26 mouse cellular contexts compared by ENCODE assay signal in genomic region chr2:128249607-128250006, GRCm38 (mm10).
"Had no signal": no experiment of that assay in that cellular context is flagged by ENCODE, and none has a peak within 500 bp of the region (broad histone marks: within the 10 kb centered on the region; RNA-seq: fewer than 3 reads in every experiment).

No protein-coding gene starts in this region.

- H3K4me3 ChIP-seq: heart, embryonic 10.5 days; heart, embryonic 13.5 days; heart, embryonic 15.5 days; hindbrain, embryonic 10.5 days; hindbrain, embryonic 12.5 days; intestine, embryonic 15.5 days; layer of hippocampus, adult 2 months; left cerebral cortex, adult 2 months; limb, embryonic 13.5 days; limb, embryonic 15.5 days; liver, embryonic 12.5 days had no signal

- DNase-seq: gastrocnemius, postnatal 14 days; gastrocnemius, postnatal 36 days; heart, postnatal 14 days; heart, postnatal 36 days; kidney, adult 18-20 months; kidney, adult 8-10 months; kidney, postnatal 10 days; kidney, postnatal 25 days; kidney, postnatal 4 days; left cerebral cortex, postnatal 4 days had no signal

- H3K4me1 ChIP-seq: hindbrain, embryonic 12.5 days; intestine, embryonic 15.5 days; limb, embryonic 15.5 days; liver, embryonic 12.5 days had no signal

- H3K27ac ChIP-seq: heart, embryonic 10.5 days; heart, embryonic 13.5 days; heart, embryonic 15.5 days; hindbrain, embryonic 10.5 days; hindbrain, embryonic 12.5 days; hindbrain, embryonic 14.5 days; intestine, embryonic 15.5 days; layer of hippocampus, adult 2 months; left cerebral cortex, adult 2 months; limb, embryonic 13.5 days; limb, embryonic 15.5 days; liver, embryonic 12.5 days; liver, embryonic 14.5 days had no signal

- ATAC-seq: hindbrain, embryonic 16.5 days; inflammation-experienced regulatory T-cells, adult 6 months; intestine, embryonic 15.5 days; intestine, postnatal 0 days; liver, embryonic 12.5 days had no signal
